Mouse (Mus musculus): Measurements from ENCODE around the gene Pate2.

DNA sequence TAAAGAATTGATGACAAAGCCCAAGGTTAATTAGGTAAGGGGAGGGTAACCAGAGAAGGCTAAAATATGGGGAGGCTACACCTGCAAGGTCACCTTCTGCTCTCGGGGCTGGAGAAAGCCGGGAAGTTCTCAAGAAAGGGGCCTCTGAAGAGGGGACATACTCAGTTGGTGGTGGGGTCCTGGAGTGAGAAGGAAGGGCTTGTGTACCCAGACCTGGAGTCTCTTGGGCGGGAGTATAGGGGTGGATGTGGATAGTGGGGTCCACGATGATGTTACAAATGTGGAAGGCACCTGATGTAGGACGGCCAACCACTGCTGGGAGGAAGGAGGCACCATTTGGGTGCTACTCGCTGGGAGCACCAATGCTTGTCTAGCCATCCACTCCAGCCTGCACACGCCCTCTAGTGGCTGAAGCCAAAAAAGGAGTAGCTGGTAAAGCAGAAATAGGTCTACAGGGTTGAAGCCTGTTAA, 46.1 kb upstream of the Pate2 start:
- peak; percentile 88 for TF ChIP-seq CTCF (IDR thresholded peaks at IDR 0.05)
- no peak for TF ChIP-seq POLR2A (IDR thresholded peaks at IDR 0.05; ENCODE audit: insufficient read depth, low read depth, low read length)

Data from heart, adult 2 months (tissue).